ENCODE assay signal across 16 mouse cellular contexts in the genomic region with DNA sequence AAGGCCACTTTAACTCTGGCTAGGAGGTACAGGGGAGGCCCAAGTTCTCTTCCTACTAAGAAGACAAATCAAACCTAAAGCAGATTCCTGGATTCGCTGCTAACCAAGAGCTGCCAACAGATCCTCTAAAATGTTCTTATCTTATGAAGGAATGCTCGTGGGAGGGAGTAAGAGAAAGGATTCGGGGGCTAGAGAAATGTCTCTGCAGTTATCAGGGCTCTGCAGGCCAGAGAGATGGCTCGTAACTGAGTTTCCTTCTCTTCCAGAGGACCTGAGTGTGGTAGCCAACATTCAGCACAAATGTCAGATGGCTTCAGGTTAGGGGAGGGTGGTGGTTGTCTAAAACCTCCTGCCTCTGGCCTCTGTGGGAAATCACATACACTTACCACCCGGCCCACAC.
"Had no signal": no experiment of that assay in that cellular context is flagged by ENCODE, and none has a peak within 500 bp of the region (broad histone marks: within the 10 kb centered on the region; RNA-seq: fewer than 3 reads in every experiment).

No protein-coding gene starts in this region.

- DNase-seq: kidney, adult 11 months; kidney, adult 9 months; kidney, postnatal 36 days; layer of hippocampus, adult 9-11 months; lung, adult 2 months; lung, postnatal 4 days; retina, postnatal 1 day; right cerebral cortex, postnatal 4 days; spleen, adult 18-20 months; thymus, postnatal 4 days had no signal

- H3K9me3 ChIP-seq: limb, embryonic 12.5 days; midbrain, embryonic 12.5 days; neural tube, embryonic 13.5 days had no signal

- H3K4me1 ChIP-seq: midbrain, embryonic 12.5 days had no signal

- ATAC-seq: lung, postnatal 0 days; midbrain, embryonic 16.5 days had no signal

- H3K27me3 ChIP-seq: limb, embryonic 12.5 days; midbrain, embryonic 12.5 days; neural tube, embryonic 13.5 days had no signal

- H3K36me3 ChIP-seq: limb, embryonic 12.5 days; midbrain, embryonic 12.5 days; neural tube, embryonic 13.5 days had no signal

- H3K4me3 ChIP-seq: limb, embryonic 12.5 days; megakaryocyte, embryonic 14.5 days; midbrain, embryonic 12.5 days; neural tube, embryonic 13.5 days had no signal

- H3K4me2 ChIP-seq: limb, embryonic 12.5 days; midbrain, embryonic 12.5 days; neural tube, embryonic 13.5 days had no signal

- H3K9ac ChIP-seq: limb, embryonic 12.5 days; midbrain, embryonic 12.5 days; neural tube, embryonic 13.5 days had no signal

- H3K27ac ChIP-seq: limb, embryonic 12.5 days; midbrain, embryonic 12.5 days; neural tube, embryonic 13.5 days had no signal
